Mouse (Mus musculus) hindlimb bud, embryonic 11.5 days (tissue): ENCODE data around the gene Amdhd1.

ENCODE experiments used
- DNase-seq: peaks from one replicate; pipeline ENCODE4 v3.0.0-alpha.2; 2012; ENCODE audit warnings: low read depth, low spot score; ENCODE audit errors: extremely low spot score

Gene Amdhd1

GRCm38 (mm10) chr10:93540431-93541210 is 788 bp upstream of the Amdhd1 start, which contains the start of gene Ccdc38:
Gene Ccdc38, plus strand, starts transcription at chr10:93540632.
- DNase-seq = no peak

DNA sequence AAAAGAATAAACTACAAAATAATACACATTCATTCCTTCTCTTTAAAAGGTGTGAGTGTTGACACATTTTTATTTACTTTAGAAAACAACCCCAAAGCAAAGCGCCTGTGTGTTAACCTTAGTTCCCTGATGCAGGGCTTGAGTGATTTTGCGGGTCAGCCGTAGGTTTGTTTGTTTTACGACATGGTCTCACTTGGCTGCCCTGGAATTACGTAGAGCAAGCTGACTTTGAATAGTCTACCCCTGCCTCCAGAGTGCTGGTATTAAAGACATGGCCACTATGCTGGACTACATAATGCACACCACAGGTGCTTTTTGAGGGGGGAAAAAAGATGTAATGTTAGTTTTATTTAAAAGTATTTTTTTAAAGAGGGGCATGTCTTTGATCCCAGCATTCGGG is 1.0 kb downstream of the Amdhd1 start:
- DNase-seq = no peak

DNA sequence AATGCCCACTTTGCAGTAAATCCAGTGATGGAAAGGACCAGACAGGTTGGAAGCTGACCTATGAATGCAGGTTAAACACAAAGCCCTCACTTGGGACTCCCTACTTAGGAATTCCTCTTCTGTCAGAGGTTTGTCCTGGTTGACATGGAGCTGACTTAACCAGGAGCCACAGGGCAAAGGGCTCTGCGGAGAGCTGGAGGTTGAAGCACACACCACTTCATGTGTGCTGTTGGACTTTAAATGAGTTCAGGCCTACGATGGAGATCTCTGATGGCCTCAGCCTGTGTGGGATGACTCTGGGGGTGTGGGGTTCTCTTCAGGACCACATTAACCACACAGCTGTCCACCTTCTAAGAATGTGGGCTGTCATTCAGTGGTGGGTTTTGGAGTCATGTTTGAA is 1.5 kb downstream of the Amdhd1 start:
- DNase-seq = no peak

DNA sequence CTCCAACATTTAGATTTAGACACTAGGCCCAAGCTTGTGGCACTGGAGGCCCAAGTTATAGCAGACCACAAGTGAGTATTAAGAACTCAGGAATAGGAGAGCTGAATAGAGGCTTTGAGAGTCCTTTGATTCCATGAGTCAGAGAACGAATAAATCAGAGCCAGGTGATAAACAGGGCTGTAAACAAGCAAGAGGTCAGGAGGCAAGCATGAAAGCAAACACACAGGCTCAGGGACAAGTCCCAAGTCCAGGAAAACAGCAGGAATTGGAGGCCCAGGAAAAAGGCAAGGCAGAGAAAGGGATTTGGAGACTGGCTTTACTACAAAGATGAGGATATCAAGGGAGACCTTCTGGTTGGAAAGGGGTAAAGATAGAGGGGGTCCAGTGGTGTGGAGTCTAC is 14.5 kb downstream of the Amdhd1 start:
- DNase-seq = no peak

GRCm38 (mm10) chr10:93520994-93521393 is 18.8 kb downstream of the Amdhd1 start:
- DNase-seq = no peak

- no peak for DNase-seq
These were observed 20.1 kb downstream of the Amdhd1 start for GRCm38 (mm10) chr10:93519756-93520155.

- DNase-seq = no peak
These were observed 20.7 kb downstream of the Amdhd1 start for GRCm38 (mm10) chr10:93519159-93519558.

DNA sequence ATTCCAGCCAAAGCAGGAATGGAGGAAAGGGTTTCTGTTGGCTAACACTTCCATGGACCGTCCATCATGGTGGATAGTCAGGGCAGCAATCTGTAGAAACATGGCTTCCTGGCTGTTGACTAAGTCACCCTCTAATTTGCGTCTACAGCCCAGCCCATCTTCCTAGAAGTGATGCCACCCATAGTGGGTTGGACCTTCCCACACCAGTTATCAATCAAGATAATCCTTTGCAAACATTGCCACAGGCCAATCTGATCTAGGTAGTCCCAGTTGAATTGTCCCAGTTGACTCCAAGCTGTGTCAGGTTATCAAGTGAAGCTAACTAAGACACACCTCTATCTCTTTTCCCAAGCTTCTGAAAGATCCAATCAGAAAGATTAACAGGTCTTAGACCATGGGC is 21.2 kb downstream of the Amdhd1 start:
- DNase-seq = no peak

- DNase-seq = no peak
These were observed 21.6 kb downstream of the Amdhd1 start for GRCm38 (mm10) chr10:93518186-93518585.

- no peak for DNase-seq
These were observed 22.1 kb downstream of the Amdhd1 start for GRCm38 (mm10) chr10:93517754-93518153.

DNA sequence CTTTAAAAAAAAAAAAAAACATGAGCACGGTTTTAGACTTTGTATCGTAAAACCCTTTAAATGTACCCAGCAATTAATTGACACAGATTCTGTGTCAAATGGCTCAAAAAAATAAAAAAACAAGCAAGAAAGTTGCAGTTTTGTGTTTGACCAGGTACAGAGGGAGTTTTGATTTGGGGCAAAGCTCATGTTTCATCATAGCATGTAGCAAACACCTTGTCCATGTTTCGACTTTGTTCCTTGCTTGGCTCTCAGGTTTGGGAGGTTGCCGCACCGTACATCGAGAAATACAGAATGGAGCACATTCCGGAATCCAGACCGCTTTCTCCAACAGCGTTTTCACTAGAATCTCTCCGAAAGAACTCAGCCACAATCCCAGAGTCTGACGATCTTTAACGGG is 23.9 kb downstream of the Amdhd1 start:
- no peak for DNase-seq

DNA sequence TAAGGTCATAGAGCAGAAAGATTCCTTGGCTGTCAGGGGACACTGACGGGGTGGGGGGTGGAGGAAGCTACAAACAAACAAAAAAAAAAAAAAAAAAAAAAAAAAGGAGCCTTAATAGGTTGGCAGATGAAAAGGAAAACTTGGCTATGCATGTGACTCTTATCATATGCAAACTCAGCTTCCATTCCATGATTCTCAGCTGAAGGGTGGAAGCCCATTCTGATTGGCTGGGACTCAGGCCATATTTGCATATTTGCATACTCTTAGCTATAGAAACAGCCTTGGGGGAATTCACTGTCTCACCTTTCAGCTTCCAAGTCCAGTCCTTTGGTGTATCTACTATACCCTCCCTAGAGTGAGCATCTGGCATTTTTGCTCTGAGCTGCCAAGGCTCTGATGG is 24.4 kb downstream of the Amdhd1 start:
- no peak for DNase-seq

DNA sequence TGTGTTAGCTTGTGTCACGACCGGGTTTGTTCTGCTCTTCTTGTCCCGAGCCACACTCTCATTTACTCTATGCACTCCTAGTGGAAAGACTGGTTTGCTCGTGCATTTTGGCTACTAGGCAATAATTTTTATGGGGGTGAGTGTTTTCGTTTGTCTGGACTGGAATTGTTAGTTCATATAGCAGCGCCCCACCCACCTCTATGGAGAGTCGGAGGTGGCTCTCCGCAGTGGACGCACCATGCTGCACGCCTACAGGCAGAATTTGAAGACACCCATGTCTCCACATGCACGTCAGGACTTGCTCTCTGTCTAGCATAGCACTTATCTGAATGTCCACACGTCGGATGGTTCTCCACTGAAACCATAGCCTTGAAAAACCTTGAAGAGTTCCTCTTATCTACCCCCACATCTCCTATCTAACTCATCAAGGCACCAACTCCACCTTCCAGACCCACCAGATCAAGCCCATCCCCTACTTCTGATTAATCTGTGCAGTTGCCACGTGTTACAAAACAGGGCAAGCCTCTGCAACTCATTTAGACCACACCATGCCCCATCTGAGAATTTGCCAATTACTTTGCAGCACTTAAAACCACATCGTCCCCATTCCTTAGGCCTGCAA is 30.2 kb downstream of the Amdhd1 start:
- DNase-seq = no peak

- DNase-seq = no peak
These were observed 31.4 kb downstream of the Amdhd1 start for GRCm38 (mm10) chr10:93508383-93508970.

DNA sequence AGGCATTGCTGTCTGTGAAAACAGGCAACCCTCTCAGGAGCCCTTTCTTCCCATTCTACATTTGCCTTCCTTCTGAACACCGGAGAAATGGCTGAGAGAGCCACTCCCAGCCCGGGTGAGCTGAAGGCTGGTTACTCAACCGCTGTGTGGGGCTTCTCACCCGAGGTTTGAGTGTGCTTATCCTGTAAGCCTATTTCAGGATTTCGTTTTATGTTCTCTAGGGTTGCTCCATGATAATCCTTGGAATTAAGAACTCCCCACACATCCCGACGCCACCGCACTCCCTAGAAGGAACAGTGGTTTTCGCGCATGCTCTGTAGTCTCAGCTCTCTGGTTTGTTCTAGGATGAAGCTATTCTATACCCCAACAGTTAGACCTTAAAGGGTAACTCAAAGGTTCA is 38.5 kb downstream of the Amdhd1 start:
- DNase-seq = no peak

DNA sequence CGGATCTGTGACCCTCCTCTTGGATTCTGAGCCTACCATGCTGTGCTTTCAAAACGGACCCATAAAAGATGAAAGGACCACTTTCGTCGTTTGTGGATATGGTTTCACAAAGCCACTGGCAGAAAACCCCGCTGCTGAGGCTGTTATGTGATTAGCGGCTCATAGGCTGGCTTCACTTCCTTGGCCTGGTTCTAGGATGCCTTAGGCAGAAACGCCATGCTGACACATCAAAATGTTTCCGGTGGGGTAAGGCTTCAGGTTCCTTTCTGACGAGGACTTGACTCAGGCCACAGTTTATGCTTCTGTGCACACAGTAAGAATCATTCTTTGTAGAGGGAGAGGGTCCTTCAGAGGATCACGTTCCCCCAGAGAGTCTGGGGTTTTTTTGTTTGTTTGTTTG is 39.0 kb downstream of the Amdhd1 start:
- DNase-seq = peak; percentile 20

DNA sequence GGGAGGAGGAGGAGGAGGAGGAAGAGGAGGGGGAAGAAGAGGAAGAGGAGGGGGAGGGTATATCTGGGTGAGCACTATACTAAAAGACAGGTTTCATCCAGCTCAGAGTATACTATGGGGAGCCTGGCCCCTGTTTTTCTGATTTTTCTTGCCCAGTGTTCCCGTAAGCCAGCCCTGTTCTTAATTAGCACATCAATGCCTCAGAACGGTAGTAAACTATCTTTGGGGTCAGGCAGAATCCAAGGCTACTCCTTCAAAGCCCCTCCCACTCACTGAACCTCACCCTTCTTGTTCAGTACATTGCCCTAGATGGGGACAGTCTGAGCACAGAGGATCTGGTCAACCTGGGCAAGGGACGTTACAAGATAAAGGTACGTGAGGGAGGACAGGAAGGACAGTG is 49.4 kb downstream of the Amdhd1 start:
- DNase-seq = no peak

- DNase-seq = no peak
These were observed 51.0 kb downstream of the Amdhd1 start for GRCm38 (mm10) chr10:93488828-93489226.

- DNase-seq = no peak
These were observed 51.6 kb downstream of the Amdhd1 start, which contains the start of gene Hal for GRCm38 (mm10) chr10:93488066-93488827. Gene Hal, plus strand, starts transcription at chr10:93488768.

GRCm38 (mm10) chr10:93486622-93487021 is 53.2 kb downstream of the Amdhd1 start:
- DNase-seq = no peak

DNA sequence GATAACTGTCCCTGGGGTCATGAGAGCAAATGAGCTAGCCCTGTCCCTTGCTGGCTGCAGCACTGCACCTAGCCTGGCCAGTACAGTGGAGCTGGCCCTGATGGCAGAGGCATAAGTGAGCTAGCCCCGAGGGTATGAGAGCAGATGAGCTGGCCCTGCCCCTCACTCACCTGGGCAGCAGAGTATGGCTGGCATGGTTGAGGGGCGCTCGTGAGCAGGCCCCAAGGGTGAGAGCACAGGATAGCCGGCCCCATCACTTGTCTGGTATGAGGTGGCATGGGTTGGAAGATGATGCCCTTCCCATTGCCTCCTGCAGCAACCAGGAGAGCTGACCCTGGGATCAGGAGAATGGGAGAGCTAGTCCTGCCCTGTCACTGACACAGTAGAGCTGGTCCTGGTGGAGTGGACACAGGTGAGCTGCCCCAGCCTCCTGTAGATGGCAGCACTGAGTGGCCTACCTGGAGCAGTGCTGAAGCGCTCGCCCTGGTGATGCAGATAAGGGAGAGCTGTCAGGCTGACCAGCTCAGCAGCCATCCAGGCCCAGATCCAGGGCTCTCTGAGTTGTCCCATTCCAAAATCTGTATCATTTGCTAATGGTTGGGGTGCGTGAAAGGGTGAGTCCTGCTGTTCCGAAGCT is 54.7 kb downstream of the Amdhd1 start:
- no peak for DNase-seq
